Mouse (Mus musculus): ENCODE results near the gene Maff.

DNA sequence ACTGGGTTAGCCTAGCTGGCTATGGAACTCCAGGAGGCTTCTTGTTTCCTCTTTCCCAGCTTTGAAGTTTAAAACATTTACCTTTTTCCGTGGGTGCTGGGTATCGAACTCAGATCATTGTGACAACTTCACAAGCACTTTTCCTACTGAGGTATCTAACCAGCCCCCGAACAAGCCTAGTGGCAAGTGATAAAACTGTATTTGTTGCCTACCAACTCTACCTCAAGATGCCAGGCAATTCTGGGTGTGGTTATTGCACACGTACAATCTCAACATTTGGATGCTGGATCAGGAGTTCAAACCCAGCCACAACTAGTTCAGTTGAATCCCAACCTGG, 17.5 kb upstream of the Maff start:
- TF ChIP-seq CTCF (IDR thresholded peaks at IDR 0.05; ENCODE audit: borderline replicate concordance, control insufficient read depth, extremely low read depth, insufficient read depth, low read length, poor library complexity), result no peak
- TF ChIP-seq POLR2A (IDR thresholded peaks at IDR 0.05; ENCODE audit: control insufficient read depth, extremely low read depth, insufficient read depth, low read length, poor library complexity), result no peak

Measured in thymus, adult 2 months (tissue).